Mouse (Mus musculus) c-Kit-positive CD71-positive TER-119-positive erythroid progenitor cells, embryonic 14.5 days (primary cell): ENCODE data around the gene Sephs2.
"Not testable (repeated sequence)": the region's sequence is repeated elsewhere in the genome, so short reads cannot be mapped to it uniquely, and the experiment has no call there.

Experiments
- DNase-seq: peaks from one replicate; pipeline ENCODE4 v3.0.0-alpha.2; 2013; ENCODE audit warnings: low spot score

Gene Sephs2

GRCm38 (mm10) chr7:127270666-127271065, 3.2 kb downstream of the Sephs2 start:
- no peak for DNase-seq

GRCm38 (mm10) chr7:127270256-127270655, 3.6 kb downstream of the Sephs2 start:
- DNase-seq: no peak

GRCm38 (mm10) chr7:127263526-127263925, 10.3 kb downstream of the Sephs2 start:
- no peak for DNase-seq

GRCm38 (mm10) chr7:127262218-127262961, 11.5 kb downstream of the Sephs2 start:
- DNase-seq: no peak

GRCm38 (mm10) chr7:127260309-127261111, 13.3 kb downstream of the Sephs2 start, which contains the start of gene Dctpp1:
Gene Dctpp1 (minus strand): TSS chr7:127260709.
- DNase-seq: peak; percentile 99

GRCm38 (mm10) chr7:127259186-127259905, 14.5 kb downstream of the Sephs2 start:
- DNase-seq: no peak

GRCm38 (mm10) chr7:127256518-127256917, 17.3 kb downstream of the Sephs2 start:
- DNase-seq: no peak

- no peak for DNase-seq
Observed at GRCm38 (mm10) chr7:127255965-127256364, 17.9 kb downstream of the Sephs2 start.

GRCm38 (mm10) chr7:127255008-127255407, 18.8 kb downstream of the Sephs2 start:
- no peak for DNase-seq

GRCm38 (mm10) chr7:127253821-127254769, 19.8 kb downstream of the Sephs2 start:
- peak; percentile 94 for DNase-seq

GRCm38 (mm10) chr7:127253341-127253740, 20.5 kb downstream of the Sephs2 start:
- no peak for DNase-seq

GRCm38 (mm10) chr7:127252414-127252813, 21.4 kb downstream of the Sephs2 start:
- DNase-seq: peak; percentile 48

GRCm38 (mm10) chr7:127250511-127250910, 23.3 kb downstream of the Sephs2 start:
- DNase-seq: not testable (repeated sequence)

GRCm38 (mm10) chr7:127244658-127245510, 29.0 kb downstream of the Sephs2 start:
- no peak for DNase-seq

- DNase-seq: peak; percentile 88
Observed at GRCm38 (mm10) chr7:127243870-127244657, 29.8 kb downstream of the Sephs2 start, which contains the start of gene Zfp771. Gene Zfp771 (plus strand): TSS chr7:127244274.

GRCm38 (mm10) chr7:127243361-127243867, 30.4 kb downstream of the Sephs2 start:
- DNase-seq: no peak

GRCm38 (mm10) chr7:127234777-127235176, 39.1 kb downstream of the Sephs2 start:
- no peak for DNase-seq

GRCm38 (mm10) chr7:127233765-127234164, 40.1 kb downstream of the Sephs2 start:
- DNase-seq: no peak

GRCm38 (mm10) chr7:127233368-127233749, 40.5 kb downstream of the Sephs2 start:
- peak; percentile 44 for DNase-seq
